Mouse (Mus musculus) embryonic fibroblast, embryonic 13.5 days (primary cell): ENCODE data around the gene Ppm1h.

ENCODE experiments used
- CTCF ChIP-seq: IDR thresholded peaks from 2 replicates; pipeline ENCODE4 v1.5.1; 2011; ENCODE audit warnings: mild to moderate bottlenecking, control low read depth, low read length, moderate library complexity, borderline replicate concordance; ENCODE audit not compliant: insufficient read depth
- POLR2A ChIP-seq: IDR thresholded peaks from 2 replicates; pipeline ENCODE4 v1.6.1; 2011; ENCODE audit warnings: low read depth, mild to moderate bottlenecking, control low read depth, low read length, moderate library complexity

DNA sequence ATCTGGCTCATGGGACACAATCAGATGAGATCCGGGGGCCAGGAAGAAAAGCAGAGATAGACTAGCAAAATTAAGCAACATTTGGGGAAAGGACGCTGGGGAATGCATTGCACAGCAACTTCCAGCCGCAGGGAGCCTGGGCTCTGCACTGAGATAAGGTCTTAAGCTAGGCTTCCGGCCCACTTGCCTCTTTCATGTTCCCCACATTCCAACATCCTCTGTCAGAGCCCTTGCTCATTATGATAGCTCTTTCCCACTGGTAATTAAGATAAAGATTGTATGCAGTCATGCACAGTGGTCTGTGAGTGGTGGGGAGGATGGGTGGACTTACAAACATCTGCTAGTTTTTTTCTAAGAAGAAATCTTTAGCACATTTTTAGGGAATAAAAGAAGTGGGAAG, 176.6 kb downstream of the Ppm1h start:
- TF ChIP-seq POLR2A (no peak), CTCF (no peak)
